Mouse (Mus musculus): ENCODE data around the gene Rpusd4.

- TF ChIP-seq EP300 (IDR thresholded peaks at IDR 0.05; ENCODE audit: low read depth) (no peak), CTCF (IDR thresholded peaks at IDR 0.05; ENCODE audit: low read depth) (no peak)
Measured at GRCm38 (mm10) chr9:35238371-35238770, 29.3 kb upstream of the Rpusd4 start.

All from heart, postnatal 0 days (tissue).